In genomic region chr7:44983085-44983484, GRCm38 (mm10) we compare ENCODE assay signal across 8 mouse cellular contexts. TPM values are rescaled to one million over a fixed set of nuclear protein-coding genes. Genes with fewer than 3 reads are reported as not detected.
A peak's percentile ranks its signal among the peaks of the same experiment; 100 is the strongest.
DNase-seq lines count a peak whose midpoint lies in the region; TF ChIP-seq lines count a peak whose summit lies in the region.

No protein-coding gene starts in this region.

- H3K4me1 ChIP-seq in bone marrow macrophage, adult 2 months (ENCODE audit: control insufficient read depth, insufficient read depth, low read length) = peaks cover 9% of the 10 kb centered on the region

- intact Hi-C loops in heart, postnatal 10 days (cut with DNase I) = loop anchor here (5.0 kb wide), 1 partner anchor 154 kb away; the partner anchor contains the start of genes Flt3l and Gm45713

- no peak for TF ChIP-seq POLR2A in bone marrow macrophage, adult 2 months (IDR thresholded peaks at IDR 0.05; ENCODE audit: borderline replicate concordance, low read depth, low read length)

- peak; percentile 67; the same call in 1 of the 2 replicates for TF ChIP-seq CTCF in bone marrow macrophage, adult 2 months (IDR thresholded peaks at IDR 0.05; ENCODE audit: low read depth, low read length)

- no peak overlapping the region for H3K27ac ChIP-seq in bone marrow macrophage, adult 2 months (ENCODE audit: insufficient read depth, low read depth, low read length)

- H3K4me3 ChIP-seq in bone marrow macrophage, adult 2 months (ENCODE audit: insufficient read depth, low read length) = no peak overlapping the region

- DNase-seq in ES-CJ7 (ENCODE audit: low read depth, low spot score) = peak; percentile 87
- DNase-seq in fibroblast of lung, adult 2 months (ENCODE audit: low read depth) = peak; percentile 49
- DNase-seq in heart, postnatal 10 days = peak; percentile 91 to 95
- peak; percentile 79 to 84 for DNase-seq in layer of hippocampus, postnatal 14 days (ENCODE audit: low spot score in 2 of 2)
- peak; percentile 95 for DNase-seq in lung, postnatal 36 days
- peak; percentile 80 to 87 for DNase-seq in right cerebral cortex, postnatal 10 days (ENCODE audit: low spot score in 2 of 2)
- DNase-seq in urinary bladder, postnatal 36 days (ENCODE audit: low spot score in 2 of 2) = peak; percentile 85 to 87

RNA-seq across cellular contexts. Expression of gene Prmt1, which starts 3.3 kb away (rescaled TPM):
- polyA plus RNA-seq in bone marrow macrophage, adult 2 months (2012; ENCODE audit: insufficient read depth, insufficient read length, missing spikeins) = 54.4 and 61.6 TPM in 2 replicates
- 100 to 1,000 TPM; 198 to 216 TPM for total RNA-seq in heart, postnatal 10 days (2021)
- 100 to 1,000 TPM; 163 to 195 TPM for total RNA-seq in layer of hippocampus, postnatal 14 days (2021)

RNA-seq across cellular contexts. Expression of gene Cpt1c, which starts 8.4 kb away (rescaled TPM):
- 0.99 and 2.3 TPM in 2 replicates for polyA plus RNA-seq in bone marrow macrophage, adult 2 months (2012; ENCODE audit: insufficient read depth, insufficient read length, missing spikeins)
- 1 to 10 TPM; 4.1 to 6.2 TPM for total RNA-seq in heart, postnatal 10 days (2021)
- total RNA-seq in layer of hippocampus, postnatal 14 days (2021) = 100 to 1,000 TPM; 115 to 116 TPM

RNA-seq across cellular contexts. Expression of gene Irf3, which starts 14.4 kb away (rescaled TPM):
- polyA plus RNA-seq in bone marrow macrophage, adult 2 months (2012; ENCODE audit: insufficient read depth, insufficient read length, missing spikeins) = 91.0 and 94.7 TPM in 2 replicates
- 10 to 100 TPM; 34.1 to 47.9 TPM for total RNA-seq in heart, postnatal 10 days (2021)
- total RNA-seq in layer of hippocampus, postnatal 14 days (2021) = 10 to 100 TPM; 33.8 to 46.5 TPM

RNA-seq across cellular contexts. Expression of gene Bcl2l12, which starts 15.4 kb away (rescaled TPM):
- polyA plus RNA-seq in bone marrow macrophage, adult 2 months (2012; ENCODE audit: insufficient read depth, insufficient read length, missing spikeins) = 15.3 and 16.0 TPM in 2 replicates
- 10 to 100 TPM; 14.5 to 15.9 TPM for total RNA-seq in heart, postnatal 10 days (2021)
- 1 to 10 TPM; 2.0 to 3.9 TPM for total RNA-seq in layer of hippocampus, postnatal 14 days (2021)

RNA-seq across cellular contexts. Expression of gene Scaf1, which starts 33.1 kb away (rescaled TPM):
- 44.3 and 47.3 TPM in 2 replicates for polyA plus RNA-seq in bone marrow macrophage, adult 2 months (2012; ENCODE audit: insufficient read depth, insufficient read length, missing spikeins)
- total RNA-seq in heart, postnatal 10 days (2021) = 10 to 100 TPM; 68.5 to 70.1 TPM
- total RNA-seq in layer of hippocampus, postnatal 14 days (2021) = 100 to 1,000 TPM; 153 to 158 TPM

Comparison
In these comparisons a context has a peak if more than half of its experiments do, and no peak if none do; other contexts are left out.
1. RNA of gene Cpt1c, which starts 8.4 kb away (total RNA-seq): 115 to 116 TPM in layer of hippocampus, postnatal 14 days; 4.1 to 6.2 TPM in heart, postnatal 10 days; every median in the first group is over 10 times any median in the second.
2. Peak in every context shown above with its lines, with median percentiles within 50 percentile points of each other: DNase-seq.